Mouse (Mus musculus) G1E-ER4 (cell line): ENCODE data around the gene Myl3. TPM values are rescaled to one million over a fixed set of nuclear protein-coding genes. Genes with fewer than 3 reads are reported as not detected.

Experiments
- GATA1 ChIP-seq: IDR thresholded peaks from one replicate; pipeline ENCODE4 v1.8.0; 2012; ENCODE audit warnings: low read length, inconsistent platforms
- polyA plus RNA-seq: library from polyadenylated mRNA; stranded (reverse); fragments of >175 nt; gene quantifications from 2 replicates; pipeline ENCODE4 v1.2.3, GENCODE M21; 2012

The Myl3 gene
- not detected in 2 replicates for polyA plus RNA-seq

DNA sequence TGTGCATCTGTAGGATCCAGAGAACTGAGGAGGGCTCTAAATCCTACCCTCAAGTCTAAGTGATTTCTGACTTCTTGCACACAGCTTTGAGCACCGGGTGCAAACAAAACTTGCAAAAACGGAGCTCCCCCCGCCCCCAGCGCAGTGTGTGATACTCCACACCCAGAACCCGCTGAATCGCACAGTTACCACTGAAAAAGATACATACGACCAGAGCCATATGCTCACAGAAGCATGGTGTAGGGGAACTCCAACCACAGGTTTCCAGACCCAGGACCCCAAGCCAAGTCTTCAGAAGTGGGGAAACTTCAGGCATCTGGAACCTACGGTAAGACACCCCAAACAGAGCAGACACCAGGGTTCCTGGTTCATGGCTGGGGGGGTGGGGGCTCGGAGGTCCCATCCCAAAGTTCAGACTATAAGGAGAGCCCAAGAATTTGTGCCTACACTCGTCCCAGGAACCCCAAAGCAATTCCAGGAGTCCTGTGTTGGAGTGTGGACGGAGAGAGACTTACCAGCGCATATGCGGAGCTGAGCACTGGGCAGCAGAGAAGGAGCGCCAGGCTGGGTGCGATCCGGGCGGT is at the start of gene Myl3:
Myl3 (plus strand) TSS at position 151 of the 584 bp plus-strand sequence.
- no peak for TF ChIP-seq GATA1

DNA sequence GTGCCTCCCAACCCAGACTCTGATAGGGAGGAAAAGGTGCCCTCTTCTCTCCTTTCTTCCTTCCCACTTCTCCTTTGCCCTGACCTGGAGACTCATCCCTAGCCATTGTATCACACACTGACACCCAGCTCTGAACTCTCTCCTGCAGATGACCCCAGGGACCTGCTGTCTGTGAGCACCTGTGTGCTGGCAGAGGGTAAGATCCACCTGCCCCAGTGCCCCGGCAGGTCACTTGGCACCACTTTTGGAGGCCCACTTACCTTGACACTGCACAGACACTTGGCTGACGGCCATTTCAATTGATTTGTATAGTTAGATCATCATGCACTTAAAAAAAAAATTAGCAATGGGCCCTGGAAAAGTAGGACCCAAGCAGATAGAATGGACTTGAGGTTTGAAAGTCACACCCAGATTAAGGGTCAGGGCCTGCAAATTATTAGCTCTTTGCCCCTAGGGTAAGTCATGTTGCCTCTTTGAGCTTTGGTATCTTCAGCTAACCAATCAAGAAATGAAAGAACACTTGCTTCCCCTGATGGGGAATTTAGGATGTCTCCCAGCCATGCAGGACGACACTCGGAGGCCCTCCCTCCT is 46.4 kb upstream of the Myl3 start:
- TF ChIP-seq GATA1, result no peak

DNA sequence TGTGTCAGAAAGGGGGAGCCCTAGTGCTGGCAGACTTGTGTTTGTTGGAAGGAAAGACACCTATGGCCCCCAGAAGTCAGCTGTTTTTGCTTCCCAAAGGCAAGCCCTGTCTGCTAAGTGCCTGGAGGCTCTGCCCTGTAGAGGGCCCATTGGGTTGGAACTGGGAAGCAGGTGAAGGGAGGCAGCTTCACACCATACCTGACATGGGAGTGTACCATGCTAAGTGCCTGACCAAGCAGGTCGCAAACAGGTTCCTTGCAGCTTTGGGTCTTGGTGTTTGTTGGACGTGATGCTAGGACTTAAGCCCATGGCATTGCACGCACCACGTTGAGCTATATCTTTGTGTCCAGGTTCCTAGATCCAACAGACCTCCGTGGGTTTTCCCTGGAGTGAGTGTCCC is 45.2 kb upstream of the Myl3 start:
- no peak for TF ChIP-seq GATA1

DNA sequence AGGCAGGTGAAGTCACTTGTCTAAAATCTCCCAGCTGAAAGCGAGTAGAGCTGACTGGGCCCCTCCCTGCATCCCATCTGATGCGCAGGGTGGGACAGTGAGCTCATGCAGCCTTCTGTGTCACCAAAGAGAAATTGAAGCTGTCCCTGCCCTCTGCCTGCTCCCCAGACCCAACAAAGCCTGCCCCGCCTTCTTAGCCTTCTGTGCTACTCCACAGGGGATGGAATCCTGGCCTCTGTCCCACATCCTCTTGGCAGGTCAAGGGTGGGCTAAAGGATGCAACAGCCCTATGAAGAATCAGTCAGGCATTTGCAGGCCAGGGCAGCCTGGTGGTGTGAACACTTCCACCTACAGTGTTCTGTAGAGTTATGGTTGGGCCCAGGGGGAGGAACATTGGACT is 44.2 kb upstream of the Myl3 start:
- no peak for TF ChIP-seq GATA1

DNA sequence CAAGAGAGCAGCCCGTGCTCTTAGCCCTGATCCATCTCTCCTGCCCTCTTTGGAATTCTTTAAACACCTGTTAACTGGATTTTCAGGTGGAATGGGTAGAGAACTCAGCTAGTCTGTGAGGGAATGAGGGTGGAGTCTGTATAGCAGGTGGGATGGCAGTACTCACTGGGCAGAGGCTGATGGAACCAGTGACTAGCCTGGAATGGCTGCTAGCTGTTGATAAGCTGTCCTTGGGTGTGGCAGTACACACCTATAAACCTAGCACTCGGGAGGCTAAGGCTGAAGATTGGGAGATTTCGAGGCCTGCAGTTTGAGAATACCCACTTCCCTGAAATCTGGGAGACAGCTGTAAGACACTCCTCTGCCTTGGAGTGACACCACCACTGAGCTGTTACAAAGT is 42.1 kb upstream of the Myl3 start:
- no peak for TF ChIP-seq GATA1

DNA sequence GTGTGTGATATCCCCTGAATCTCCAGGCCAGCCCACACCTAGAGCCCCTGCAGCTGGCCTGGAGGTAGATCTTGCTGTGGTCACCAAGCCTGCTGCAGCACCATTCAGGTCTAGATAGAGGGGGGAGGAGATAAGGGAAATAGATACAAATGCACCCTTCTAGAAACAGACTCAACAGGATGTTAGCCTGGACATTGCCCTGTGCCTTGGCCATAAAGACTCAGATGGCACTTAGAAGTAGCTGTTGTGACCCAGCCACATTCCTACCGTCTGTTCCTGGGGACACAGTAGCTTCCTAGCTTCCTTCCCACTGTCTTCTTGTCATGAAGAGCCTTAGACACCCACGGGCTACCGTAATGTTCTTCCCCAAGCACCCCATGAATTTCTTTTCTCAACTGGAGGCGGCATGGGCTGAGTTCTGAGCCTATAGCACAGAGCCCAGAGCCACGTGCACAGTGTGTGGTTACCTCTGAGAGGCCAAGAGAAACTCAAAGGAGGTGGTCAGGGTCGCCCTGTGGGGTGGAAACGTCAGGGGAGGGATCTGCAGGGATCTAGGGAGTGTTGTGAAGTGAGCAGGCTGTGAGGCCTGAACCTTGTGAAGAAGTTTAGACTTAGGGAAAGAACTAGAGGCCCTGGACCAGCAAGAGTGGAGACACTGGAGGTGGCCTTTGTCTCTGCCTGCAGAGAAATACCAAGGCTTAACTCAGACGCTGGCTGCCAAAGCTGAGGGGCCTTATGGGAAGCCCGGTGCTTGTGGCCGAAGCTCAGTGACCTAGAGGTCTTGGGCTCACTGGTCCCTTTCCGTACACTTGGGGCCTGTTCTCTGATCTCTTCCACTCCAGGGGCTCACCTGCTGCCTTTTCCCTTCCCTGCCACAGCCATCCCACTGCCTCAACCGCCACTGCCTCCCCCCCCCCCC is 40.3 kb upstream of the Myl3 start:
- TF ChIP-seq GATA1, result no peak

DNA sequence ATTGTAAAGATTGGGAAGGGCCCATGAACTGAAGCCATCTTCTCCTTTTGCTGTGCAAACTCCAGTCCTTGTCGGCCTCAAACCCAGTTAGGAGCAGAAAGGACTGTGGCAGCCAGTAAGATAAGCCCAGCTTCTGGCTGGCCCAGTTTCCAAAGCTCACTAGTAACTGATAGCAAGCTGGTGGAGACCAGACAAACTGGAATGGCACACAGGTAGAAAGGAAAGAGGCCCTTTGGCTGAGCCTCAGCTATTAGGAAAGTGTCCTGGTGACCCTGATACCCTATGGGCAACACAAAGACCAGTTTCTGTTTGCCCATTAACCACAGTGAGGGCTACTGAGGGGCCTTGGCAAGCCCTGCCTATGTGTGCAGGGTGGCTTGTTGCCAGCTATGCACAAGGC is 38.8 kb upstream of the Myl3 start:
- no peak for TF ChIP-seq GATA1

DNA sequence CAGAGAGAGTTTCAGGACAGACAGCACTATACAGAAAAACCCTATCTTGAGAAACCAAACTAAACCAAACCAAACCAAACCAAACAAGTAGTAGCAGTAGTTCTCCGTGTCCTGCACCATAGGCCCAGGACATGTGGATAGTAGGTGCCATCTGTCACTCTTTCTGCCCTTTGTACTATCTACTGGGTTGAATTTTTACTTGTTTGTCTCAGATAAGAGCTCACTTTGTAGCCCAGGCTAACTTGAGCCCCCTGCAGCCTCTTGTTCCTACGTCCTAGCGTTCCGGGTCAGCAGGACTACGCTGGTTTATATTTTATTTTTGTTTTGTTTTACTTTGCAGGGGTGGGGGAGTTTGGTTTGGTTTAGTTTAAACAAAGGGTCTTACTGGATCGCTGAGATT is 37.7 kb upstream of the Myl3 start:
- no peak for TF ChIP-seq GATA1

DNA sequence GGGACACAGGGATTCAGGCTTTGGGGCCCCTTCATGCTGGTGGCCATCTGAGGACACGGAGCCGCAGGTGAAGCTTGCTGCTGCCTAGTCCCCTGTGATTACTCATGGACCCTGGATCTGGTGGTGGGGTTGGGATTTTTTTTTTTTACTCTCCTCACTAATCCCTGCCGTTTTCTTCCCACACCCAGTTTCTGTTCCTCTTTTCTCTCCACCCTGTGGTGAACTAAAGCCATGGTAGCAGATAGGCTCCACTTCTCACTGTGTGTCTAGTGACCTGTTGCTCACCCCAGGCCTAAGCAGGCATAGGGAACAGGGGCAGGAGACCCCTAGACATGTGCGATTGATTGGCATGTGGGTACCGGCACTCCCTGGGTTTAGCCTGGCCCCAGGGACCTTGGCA is 34.9 kb upstream of the Myl3 start:
- no peak for TF ChIP-seq GATA1

DNA sequence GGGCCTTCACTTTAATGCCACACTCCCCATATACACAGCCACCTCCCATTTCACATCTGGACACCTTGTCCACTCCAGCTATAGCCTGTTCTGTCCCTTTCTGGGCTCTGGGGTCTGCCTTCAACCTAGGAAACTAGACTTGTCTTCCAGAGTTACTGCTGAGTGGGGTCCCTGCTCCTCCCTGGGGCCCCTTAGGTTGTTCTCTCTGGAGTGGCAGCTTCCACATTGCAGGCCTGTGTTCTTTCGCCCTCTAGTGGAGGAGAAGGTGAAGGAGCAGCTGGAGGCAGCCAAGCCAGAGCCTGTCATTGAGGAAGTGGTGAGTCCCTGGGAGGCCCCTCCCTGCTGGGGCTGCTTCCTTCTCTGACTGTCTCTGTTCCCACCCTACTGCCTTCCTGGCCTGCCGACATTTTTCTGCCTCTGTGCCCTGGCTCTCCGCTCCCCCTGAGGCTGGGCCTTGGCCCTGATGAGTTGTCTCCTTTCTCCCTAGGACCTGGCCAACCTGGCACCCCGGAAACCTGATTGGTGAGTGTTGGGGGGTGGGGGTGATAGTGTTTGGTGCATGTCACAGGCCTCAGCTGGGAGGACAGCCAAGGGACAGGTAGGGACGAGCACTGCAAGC is 31.9 kb upstream of the Myl3 start:
- TF ChIP-seq GATA1, result no peak

DNA sequence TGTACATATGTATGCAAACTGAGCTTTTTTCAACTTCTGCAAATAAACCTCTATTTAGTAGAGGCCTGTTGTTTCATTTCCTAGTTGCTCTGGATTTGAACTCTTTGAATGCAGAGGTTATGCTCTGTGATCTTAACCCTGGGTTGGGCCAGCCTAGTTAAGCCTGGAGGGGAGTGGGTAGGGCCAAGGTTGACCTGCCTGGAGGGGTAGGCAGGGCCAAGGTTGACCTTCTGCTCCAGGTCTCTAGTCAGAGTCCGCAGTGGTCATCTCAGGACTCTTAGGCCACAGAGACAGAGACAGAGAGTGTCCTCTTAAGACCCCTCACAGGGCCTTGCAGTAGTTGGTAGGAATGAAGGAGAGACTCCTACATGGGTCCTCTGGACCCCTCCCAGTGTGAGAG is 30.1 kb upstream of the Myl3 start:
- no peak for TF ChIP-seq GATA1

DNA sequence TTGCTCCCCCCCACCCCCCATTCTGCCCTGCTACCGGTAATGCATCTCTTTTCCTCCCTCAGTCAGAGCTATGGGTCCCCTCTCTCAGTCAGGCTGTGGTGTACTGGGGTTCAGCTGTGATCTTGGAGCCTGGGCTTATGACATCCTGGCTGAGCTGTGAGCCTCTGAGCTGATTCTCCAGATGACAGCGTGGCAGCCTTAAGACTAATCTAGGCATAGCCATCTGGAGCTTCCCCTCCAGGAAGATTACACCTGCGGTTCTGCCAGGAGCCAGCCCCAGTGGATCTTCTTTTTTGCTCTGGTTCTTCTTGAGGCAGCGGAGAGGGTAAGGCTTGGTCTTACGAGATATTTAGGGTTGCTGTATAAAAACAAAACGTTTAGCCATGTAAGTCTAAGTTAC is 29.7 kb upstream of the Myl3 start:
- no peak for TF ChIP-seq GATA1

DNA sequence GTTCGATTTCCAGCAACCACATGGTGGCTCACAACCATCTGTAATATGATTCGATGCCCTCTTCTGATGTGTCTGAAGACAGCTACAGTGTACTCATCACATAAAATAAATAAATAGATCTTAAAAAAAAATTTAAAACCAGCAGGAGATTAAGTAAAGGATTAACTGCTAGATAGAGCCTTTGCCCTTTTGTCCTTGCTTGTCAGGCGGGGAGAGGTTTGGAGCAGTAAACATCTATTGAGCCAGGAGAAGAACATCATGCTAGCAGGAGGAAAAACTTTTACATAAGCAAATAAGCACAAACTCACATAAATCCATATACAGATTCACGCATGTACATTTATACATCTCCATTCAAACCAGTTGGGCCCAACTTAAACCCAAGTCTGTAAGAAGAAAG is 29.1 kb upstream of the Myl3 start:
- TF ChIP-seq GATA1, result no peak

DNA sequence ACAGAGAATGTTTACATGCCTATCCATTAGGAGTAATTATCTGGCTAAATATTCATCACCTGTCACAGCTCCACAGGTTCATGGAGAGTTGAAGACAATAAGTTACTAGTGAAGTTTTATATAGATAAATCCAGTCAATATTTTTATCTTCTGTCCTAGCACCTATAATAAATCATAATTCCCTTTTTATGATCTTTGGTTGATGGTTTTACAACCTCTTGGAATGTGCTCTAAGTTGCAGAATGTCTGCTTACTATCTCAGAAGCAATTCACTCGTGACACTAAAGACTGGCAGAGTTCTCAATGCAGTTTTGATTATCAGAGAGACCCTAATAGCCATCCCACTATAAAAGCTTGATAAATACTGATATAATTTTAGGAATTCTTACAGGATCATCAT is 28.3 kb upstream of the Myl3 start:
- no peak for TF ChIP-seq GATA1

DNA sequence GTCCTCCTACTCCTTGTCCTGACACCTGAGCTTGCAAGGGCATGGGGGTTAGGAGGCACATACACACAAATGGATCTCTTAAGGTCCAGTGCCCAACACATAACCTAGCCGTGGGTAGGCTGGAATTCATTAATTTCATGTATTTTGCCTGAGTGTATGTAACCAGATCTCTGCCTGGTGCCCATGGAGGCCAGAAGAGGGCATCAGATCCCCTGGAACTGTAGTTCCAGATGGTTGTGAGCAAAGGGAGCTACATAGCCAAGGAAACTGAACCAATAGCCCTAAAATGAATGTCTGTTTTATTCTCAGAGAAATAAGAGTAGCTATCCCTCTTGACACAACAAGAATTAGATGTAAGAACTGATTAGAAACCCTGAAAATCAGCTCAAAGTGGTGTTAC is 26.2 kb upstream of the Myl3 start:
- no peak for TF ChIP-seq GATA1

DNA sequence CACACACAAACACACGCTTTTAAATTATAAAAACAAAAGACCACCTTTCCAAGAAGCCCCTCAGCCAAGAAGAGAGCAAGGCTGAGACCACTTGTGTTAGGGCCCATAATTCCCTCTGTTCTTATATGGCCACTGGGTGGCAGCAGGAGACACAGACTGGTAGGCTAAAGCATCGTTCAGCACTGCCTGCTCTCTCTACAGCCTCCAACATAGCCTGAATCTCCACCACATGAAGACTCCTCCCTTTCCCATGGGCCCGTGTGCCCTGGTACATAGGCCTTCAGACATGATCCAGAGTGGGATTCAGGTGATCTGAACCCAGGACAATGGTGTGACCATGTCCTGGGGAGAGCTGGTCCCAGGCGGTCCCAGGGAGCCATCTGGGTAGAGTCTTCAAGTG is 24.9 kb upstream of the Myl3 start:
- no peak for TF ChIP-seq GATA1
